Mouse (Mus musculus) adrenal gland, adult 2 months (tissue): ENCODE results near the gene Glcci1. TPM values are rescaled to one million over a fixed set of nuclear protein-coding genes. Genes with fewer than 3 reads are reported as not detected.

Experiments
- DNase-seq: peaks from one replicate; pipeline ENCODE4 v3.0.0; 2021
- long read RNA-seq: library from polyadenylated mRNA; stranded (forward); transcript quantifications from one replicate; pipeline ENCODE4 v2.0.0, GENCODE M21; 2021
- polyA plus RNA-seq: library from polyadenylated mRNA; depleted of rRNA; stranded (reverse); fragments of >200 nt; gene quantifications from 2 replicates; pipeline ENCODE4 v1.2.3, GENCODE M21; 2012; rRNA removed
- total RNA-seq, 2 experiments: library from RNA; stranded (reverse); gene quantifications; 2 replicates each; pipeline ENCODE4 v1.2.3; 2021

The Glcci1 gene
- total RNA-seq (10 to 100 TPM; 32.3 to 32.5 TPM), polyA plus RNA-seq (4.0 and 4.4 TPM in 2 replicates)
- long read RNA-seq, result 0 reads

DNA sequence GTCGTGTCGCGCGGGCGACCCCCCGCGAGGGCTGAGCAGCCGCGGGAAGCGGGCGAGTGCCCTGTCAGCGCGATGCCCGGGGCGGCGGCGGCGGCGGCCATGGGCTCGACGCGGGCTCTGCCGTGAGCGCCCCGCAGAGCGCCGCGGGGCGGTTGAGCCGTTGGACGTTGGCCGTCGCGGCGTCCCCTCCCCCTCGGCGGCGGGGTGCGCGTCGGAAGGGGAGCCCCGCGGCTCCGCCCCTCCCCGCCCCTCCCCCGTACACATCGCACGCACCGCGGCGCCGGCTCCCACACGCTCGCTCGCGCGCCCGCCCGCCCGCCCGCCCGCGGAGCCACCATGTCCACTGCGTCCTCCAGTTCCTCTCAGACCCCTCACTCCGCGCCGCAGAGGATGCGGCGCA lies at the start of gene Glcci1:
Glcci1 (plus strand) TSS at position 50 of the 400 bp plus-strand sequence.
- DNase-seq, result peak; percentile 86

DNA sequence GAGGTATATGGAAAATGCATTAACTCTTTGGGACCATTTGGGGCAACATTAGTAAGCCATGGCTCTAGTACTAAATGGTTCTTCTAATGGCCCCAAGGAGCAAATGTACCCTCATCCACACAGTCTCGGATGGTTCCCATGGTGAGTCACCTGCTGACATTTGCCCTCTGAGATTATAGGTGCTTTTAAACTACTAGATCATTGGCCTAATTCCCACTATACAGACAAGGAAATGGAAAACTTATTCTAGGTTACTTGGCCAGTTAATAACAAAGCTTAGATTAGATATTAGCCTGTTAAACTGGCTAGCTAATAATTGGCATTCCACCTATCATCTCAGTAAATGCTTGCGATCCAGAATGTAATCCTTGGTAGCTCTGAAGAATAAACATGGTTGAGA lies 47.0 kb upstream of the Glcci1 start:
- DNase-seq, result no peak

DNA sequence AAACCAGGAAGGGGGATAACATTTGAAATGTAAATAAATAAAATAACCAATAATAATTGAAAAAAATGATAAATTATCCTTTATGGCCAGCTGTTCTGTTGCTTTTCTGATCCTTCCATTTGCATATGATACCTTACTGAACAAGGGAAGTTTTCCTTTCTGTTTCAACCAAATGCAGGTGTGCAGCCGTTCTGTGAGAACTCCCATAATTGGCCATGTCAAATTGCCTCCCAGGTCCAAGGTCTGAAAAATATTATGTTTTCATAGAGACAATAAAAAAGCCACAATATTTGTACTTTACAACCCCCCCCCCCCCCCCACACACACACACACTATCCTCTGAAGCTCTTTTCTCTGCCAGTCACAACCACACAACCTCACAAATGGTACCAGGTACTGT lies 44.0 kb upstream of the Glcci1 start:
- no peak for DNase-seq

DNA sequence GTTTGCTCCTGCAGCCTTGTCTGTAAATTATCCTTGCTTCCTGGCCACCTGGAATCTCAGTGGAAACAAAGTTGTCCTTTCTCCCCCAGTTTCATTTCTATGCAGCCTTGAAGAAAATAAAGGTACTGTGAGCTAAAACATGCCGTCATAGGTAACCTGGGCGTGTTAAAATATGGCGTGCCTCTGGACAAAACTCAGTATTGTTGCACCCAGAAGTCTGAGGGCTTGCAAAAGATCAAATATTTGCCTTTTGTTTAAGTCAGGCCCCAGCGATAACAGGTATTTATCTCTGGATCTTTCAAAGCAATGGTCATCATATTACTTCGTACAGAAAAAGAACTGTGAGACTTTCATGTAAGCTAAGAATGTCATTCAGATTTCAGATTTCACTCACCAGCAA lies 43.4 kb upstream of the Glcci1 start:
- DNase-seq, result no peak

DNA sequence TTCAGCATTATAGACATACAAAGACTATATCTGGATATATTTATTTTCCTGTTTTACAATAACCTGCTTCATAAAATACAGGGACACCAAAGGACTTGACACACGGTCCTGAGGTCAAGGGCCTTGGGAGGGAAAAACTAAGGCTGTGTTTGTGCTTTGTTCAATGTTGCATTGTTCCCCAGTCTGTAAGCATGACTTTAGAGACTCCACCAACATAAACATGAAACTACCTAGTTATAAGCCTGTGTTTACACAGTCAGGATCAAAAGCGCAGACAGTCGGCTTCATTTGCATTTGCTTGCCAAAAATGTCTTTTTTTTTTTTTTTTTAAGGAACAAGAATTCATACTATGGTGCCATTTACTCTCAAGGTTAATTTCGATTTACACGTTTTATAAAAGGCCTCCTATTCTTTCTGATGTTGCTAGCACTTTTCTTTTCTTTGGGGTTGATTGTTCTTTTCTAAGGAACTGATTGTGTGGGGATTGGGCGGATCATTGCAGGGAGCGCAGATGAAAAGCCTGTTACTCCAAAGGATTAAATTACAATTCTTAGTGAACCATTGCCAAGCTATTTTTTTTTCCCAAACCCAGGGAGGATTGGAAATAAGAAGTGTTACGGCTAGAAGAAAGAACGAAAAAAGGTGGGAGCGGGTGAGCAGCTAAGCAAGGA lies 41.6 kb upstream of the Glcci1 start:
- DNase-seq, result no peak

DNA sequence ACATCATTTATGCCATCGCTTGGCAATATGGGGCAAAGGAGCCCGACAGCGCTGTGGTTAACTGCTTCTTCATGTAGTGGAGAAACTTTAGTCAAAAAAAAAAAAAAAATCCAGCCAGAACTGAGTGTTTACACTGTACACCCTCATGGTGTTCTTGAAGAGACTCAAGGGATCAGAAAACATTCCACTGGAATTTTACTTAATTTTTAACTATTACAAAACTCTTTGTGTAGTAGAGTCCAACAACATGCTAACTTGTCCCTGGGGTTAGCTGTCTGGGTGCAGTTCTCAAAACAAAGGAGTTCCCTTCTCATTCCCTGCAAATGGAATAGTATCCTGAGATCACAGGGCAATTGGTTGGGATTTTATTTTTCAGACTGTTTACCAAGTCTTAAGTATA lies 39.5 kb upstream of the Glcci1 start:
- no peak for DNase-seq

DNA sequence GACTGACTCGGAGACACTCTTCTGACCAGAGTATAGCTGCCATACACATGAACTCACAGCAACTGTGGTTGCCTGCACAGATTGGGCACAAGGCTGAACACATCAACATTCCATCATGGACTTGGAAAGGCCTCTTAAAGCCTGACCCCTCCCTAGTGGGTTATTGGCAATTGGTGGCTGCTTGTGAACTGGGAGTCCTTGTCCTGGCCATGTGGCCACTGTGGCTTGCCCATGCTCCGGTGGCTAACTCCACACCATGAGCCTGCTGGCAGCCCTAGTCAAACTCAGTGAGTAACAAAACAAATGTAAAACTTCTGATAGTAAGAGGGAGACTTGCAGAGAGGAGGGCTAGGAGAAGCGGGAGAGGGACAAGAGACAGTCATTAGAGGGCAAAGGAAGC lies 37.3 kb upstream of the Glcci1 start:
- no peak for DNase-seq

DNA sequence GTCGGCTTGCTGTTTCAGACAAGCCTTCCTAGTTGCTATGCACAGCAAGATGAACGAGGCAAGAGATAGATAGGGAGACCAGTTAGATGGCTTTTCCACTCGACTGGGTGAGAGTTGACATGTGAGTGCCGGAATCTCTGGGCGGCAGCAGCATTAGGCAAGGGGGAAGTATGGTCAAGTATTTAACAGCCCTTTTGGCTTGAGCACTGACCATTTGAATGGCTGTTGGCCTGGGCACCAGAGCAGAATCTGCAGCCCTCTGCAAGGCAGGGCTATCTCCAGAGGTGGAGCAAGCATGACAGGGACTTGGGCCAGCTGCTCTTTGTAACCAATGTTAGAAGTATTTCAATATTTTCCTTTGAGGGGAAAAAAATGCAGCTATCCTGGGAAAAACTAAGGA lies 36.5 kb upstream of the Glcci1 start:
- peak; percentile 10 for DNase-seq

DNA sequence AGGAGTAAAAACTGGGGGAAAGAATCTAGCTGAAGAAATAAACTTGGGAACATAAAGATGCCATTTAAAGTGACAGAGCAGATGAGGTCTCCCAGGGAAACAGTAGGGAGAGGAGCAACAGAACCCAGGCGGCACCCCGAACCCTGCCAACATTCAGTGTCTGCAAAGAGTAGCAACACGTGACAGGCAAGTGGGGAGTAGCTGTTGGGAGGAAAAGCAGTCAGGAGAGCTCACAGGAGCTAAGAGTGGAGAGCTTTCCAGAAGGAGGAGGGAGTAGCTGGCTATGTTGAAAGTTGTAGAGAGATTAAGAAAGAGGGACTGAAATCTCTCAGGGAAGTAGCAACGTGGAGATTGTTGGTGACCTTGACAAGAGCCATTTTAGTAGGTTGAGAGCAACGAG lies 35.9 kb upstream of the Glcci1 start:
- peak; percentile 24 for DNase-seq

DNA sequence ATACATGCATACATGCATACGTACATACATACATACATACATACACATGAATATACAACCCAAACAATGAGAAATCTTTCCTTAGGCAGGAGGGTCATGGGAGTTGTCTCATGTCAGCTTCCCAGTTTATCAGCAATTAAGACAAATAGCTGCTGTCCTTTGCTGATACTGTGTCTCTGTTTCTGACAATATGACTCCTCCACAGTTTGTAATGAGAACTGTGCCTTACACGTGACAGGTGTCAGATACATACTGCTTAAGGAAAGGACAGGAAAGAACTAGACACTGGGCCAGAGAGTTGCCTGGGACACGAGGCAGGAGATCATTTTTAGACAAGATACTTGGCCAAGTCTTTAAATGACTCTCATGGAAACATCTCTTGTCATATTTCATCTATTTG lies 35.1 kb upstream of the Glcci1 start:
- no peak for DNase-seq

DNA sequence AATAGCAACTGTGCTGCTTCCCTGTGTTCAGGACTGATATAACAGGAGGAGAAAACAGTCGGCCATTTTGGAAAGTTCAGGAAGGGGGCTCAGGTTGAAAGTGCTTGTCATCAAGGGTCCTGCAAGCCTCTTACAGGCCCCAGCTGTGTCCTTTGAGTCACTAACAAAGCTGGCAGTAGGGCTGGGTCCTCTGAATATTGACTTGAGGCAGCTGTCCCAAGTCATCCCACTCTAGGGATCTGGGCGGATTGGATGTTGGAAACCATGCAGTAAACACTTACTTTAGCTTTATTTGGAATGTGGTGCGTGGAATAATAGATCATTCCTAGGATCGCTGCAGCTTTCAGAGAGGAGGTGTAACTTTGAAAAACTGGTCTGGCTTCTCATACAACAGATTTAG lies 34.6 kb upstream of the Glcci1 start:
- DNase-seq, result no peak

DNA sequence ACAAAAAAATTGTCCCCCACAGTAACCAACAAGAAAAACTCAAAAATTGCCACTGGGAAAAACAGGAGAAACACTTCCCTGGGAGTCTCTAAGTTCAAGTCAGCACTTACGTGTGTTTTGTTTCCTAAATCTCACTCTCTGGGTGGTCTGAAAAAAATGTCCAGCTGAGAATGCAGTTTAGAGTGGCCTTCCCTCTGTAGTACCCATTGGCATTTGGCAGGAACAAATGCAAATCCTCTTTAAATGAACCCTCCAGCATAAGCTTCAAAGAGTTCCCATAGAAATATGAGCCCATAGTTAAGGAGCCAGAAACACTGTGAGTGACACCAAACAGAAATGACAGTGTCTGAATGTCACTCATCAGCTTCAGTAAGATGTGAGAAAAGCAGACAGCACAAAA lies 30.2 kb upstream of the Glcci1 start:
- no peak for DNase-seq

DNA sequence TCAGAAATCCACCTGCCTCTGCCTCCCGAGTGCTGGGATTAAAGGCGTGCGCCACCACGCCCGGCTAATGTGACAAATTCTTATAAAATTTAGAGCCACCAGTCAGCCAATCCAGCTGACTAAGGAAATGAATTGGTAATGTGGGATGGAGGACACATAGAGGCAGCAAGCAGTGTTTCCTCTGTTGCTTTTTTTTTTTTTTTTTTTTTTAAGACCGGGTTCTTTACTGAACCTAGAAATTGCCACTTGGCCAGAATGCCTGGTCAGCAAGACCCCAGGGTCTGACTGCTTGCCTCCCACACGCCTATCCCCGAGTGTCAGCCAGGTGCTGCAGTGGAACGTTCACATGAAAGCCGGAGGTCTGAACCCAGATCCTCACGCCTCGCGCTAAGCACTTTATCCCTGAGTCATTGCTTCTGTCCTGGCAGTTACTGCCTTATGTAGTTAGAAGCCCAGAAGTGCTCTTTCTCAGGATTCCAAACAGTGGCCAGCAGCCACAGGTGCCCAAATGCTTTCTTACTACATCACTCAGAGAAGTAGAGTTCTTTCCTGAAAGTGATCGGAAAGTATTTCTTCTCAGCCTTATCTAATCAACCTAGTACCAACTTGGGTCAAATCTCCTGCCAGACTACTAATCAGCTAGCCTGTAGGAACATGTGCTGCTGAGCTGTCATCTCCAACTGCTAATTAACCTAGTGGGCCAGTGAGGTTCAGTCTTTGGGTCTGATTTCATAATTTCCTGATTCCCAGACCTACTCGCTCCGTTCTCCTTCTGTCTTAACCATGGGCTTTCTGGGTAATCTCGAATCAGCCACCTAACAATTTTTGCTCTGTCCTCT lies 24.7 kb upstream of the Glcci1 start:
- no peak for DNase-seq

DNA sequence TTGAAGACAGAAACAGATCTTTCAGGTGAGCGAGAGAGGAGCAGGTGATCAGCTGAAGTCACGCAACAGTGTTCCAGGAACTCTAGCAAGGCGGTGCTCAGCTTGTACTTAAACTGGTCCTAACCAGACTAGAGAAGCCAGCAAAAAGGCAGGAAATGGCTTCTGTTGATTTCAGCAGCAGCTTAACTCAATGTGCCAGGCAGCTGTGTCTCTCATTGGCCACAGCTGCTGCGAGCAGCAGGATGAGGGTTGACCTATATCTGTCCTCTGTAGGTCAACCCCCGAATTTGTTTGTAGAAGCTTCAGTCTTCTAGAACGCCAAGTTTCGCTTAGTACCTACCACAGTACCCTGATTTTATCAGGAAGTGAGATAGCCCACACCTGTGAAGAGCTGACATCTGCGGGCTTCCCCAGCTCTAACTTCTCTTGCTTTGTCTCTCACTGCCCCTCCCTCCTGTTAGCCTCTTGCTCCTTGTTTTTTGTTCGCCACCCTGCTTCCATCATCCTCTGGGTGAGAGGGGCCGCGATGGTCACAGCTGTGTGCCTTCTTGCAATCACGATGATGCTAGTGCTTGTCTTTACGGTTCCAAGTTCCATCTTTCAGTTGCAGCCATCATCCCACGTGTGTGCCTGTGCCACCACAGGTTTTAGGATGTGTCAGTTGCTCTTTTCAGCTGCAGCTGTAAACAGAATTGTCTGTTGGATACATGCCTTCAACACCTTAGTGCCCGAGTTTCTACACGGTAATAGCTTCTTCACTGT lies 23.8 kb upstream of the Glcci1 start:
- DNase-seq, result no peak

DNA sequence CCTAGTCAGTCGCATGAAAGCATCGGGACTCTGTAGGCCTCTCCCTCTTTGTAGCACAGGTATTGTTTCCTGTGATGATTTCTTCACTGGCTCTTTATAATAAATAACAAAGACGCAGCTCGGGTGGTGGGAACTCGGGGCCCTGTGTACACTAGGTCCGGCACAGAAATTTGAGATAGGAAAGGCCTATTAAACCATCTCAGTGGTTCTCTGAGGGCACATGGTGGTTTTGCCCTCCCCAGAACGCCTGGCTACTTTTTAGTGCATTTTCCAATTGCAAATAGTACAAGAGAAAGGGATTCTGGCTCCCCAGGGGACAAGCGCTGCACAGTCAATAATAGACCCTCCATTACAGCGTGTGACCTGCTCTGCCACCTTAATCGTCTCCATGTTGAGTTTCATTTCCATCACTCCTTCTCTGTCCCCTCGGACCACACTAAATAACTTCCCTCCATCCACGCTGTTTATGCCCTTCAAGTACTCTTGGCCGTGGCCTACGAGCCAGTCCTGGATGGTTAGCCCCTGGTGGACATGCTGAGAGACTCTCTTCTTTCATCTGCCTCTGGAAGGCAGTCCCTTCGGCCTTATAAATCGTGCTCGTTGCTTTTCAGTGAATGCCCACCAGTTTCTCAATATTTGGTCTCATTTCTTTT lies 22.9 kb upstream of the Glcci1 start:
- no peak for DNase-seq

DNA sequence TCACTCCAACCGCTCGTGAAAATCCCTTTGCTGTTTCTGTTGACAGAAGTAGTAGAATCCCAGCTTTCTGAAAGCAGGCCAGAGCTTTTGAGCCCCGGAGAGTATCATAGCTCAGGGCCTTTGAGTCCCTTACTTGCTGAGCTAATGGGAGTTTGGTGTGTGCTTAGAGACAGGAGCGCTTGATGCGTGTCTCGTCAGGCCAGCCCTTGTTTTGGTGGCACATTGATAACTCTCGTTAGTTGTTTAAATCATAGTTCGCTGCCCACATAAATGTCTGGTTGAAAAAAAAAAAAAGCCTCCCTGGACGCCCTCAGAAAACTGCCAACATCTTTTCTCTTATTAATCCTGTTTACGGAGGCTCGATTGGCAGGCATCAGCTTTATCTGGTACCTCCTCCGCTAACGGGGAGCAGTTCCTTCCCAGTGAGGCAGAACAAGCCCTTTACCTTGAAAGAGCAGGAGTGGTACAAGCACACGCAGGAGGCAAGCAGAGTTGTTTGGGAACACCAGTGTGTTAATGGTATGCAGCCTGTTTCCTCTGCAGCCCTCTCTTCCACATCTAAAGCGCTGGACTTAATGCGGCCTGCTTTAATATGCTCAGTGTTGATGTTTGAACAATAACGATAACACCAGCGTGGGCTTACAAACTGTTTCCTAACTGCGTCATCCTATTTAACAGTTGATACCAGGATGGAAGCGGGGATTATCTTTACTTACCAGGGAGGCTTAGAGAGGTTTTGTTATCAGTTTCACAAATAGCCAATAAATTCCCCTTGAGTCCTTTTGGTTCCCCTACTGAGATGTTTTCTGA lies 22.2 kb upstream of the Glcci1 start:
- DNase-seq, result no peak

DNA sequence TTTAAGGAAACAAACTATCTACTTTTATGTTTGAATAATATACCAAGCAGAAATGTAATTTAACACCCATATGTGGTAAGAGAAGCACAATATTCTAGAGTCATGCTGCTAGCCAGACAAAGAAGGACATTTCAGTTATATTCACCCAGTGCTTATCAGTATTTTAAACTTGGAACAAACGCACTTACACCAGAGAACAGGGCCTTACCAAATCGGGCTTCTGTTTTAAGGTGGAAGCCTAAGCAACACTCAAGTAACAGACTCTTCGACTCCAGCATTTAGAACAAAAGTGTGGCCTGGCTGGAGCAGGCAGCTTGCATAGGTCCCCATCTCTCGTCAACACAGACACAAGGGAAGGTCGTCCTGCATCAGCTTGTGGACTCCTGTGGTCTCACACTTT lies 21.2 kb upstream of the Glcci1 start:
- DNase-seq, result no peak

DNA sequence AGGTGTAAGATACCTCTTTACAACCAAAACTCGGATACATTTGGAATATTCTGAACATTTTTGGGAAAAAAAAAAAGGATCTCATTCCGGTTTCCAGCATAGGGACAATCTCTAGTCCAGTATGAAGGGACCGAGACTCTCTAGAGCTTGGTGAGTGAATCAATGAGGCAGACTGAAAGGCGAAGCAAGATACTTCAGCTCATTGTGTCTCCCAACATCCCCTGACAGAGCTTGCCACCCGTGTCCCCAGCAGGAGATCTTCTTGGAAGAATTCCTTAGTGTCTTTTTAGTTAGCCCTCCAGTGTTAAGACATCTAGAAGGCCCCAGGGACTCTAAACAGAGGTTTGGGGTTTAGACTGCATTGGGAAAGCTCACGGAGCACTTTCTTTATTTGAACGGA lies 20.1 kb upstream of the Glcci1 start:
- no peak for DNase-seq

DNA sequence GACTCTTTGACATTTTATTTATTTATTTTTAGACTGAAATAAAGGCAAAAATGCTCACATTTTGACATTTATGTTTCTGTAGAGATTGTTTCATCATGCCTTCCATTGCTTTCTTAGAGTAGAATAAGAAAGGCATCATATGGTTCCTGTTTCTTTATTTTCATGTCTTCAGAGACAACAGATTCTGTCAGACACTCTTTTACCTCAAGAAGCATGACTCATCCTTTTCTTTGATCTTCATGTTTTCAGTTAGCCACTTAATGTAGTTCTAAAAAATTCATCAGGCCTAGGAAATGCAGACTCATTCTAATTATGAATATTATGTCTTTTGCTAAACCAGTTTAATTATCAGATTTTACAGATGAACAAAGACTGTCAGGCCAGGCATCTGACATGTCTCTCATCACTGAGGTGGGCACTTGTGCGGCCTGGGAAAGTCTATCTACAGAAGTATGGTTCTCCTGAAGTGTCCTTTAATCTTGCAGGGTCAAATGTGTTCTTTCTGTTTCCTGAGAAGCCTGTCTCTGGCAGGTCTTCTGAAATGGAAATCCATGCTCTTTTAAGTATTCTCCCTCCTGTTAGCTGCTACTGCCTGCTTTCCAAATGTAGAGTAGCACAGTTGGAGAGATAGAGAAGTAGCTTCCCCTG lies 19.3 kb upstream of the Glcci1 start:
- no peak for DNase-seq

DNA sequence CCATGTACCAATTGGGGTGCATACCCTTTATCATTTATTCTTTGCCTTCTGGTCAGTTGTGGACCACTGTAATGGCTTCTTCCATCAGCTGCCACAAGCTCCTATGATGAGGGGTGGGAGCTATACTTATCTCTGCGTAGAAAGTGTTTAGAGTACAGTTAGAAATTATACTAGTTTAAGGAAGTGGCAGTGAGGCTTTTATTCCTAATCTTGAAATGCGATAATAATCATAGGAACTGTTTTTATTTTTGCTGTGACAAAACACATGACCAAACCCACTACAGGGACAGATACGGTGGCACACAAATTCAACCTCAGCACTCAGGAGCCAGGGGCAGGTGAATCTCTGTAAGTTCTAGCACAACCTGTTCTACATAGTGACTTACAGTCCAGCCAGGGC lies 17.2 kb upstream of the Glcci1 start:
- no peak for DNase-seq
